Mouse (Mus musculus) spleen, adult 12 weeks (tissue): ENCODE measurements around the gene Cylc1.

Source experiments
- DNase-seq: peaks from one replicate; pipeline ENCODE4 v3.0.0; 2022; ENCODE audit warnings: low spot score

Gene Cylc1

DNA sequence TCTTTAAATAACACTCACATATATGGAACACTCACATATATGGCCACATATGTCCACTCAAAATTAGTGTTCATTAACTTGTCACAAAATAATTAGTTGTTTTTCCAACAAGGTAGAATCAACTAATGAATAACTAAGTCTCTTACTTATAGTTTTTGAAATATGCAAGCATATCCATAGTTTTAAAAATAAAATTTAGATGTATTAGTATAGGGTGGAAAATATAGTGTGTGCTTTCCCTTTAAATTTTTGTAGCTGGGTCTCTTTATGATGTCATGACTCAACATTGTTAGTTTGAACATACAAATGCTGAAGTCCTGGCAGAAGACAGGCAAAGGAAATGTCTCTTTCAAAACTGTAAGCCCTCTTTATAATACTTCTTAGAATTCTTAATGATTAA, at the start of gene Cylc1:
TSS of gene Cylc1 (plus strand) at position 301 of the 400 bp plus-strand sequence.
- no peak for DNase-seq

DNA sequence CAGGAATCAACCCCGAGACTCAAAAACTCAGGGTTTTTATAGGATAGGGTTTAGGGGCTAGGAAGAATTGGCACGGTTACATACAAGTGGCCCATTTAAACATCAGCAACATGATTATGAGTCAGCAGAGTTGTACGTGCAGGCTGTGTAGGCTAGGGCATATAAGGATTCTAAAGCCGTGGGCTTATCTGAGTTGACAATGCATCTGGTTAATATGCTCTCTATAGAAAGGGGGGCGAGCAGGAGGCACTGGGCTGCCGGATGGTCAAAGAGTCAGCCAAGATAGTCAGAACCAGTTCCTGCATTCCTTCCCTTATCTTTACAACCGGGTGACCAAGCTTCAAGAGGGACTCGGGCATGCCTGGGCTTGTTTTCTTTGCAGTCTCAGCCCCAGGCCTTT, 31.5 kb upstream of the Cylc1 start:
- no peak for DNase-seq

DNA sequence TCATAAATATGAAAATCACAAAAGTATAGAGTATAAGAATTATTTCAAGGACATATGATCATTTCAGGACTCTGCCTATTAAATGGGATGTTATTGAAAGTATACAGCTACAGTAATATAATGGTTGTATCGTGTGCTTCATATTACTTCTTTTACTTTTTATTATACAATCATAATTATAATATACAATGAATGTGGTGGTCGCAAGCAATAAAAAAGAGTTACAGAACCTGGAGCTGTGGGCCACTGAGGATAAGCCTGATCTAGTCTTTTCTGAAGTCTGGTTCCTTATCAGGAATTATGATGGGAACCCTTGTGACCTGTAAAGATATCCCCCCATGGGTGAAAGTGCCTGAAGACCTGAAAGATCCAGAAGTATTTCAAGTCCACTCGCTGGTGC, 57.8 kb downstream of the Cylc1 start, which contains the start of gene Gm10112:
TSS of gene Gm10112 (plus strand) at position 301 of the 400 bp plus-strand sequence.
- DNase-seq: no peak
